Mouse (Mus musculus): ENCODE results near the gene Serpina3g.

The Serpina3g gene

GRCm38 (mm10) chr12:104288336-104288735 is 52.3 kb downstream of the Serpina3g start:
- no peak for DNase-seq

- DNase-seq = no peak
Observed at GRCm38 (mm10) chr12:104289872-104290271, 53.8 kb downstream of the Serpina3g start.
